Mouse (Mus musculus) right cerebral cortex, adult 2 months (tissue): ENCODE measurements around the gene Krtap19-2.
A peak's percentile ranks its signal among the peaks of the same experiment; 100 is the strongest.

ENCODE experiments used
- DNase-seq, 2 experiments: peaks; one replicate each; pipeline ENCODE4 v3.0.0; 2021 to 2022; ENCODE audit warnings: low spot score in 2 of 2

Krtap19-2 gene

GRCm38 (mm10) chr16:88874169-88874568 lies at the start of gene Krtap19-2:
Gene Krtap19-2, minus strand, starts transcription at chr16:88874269.
- no peak for DNase-seq

DNA sequence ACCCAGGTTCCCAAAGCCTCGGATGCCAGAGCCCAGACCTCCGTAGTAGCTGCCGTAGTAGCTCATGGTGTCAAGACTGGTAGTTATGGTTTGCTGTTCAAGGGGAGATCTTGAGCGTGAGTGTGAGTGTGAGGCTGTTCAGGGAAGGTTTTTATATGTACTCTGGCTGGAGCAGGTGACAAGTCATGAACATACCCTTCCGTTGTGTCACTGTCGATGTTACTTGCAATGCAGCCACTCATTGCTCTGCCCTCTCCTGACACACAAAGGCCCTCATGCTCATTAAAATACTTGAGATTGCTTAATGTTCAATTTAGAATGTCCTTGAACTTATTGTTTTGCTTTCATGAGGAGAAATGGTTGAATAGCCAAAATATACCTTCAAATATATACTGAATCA lies 22.3 kb upstream of the Krtap19-2 start, which contains the start of gene Krtap19-5:
Gene Krtap19-5 (minus strand): TSS at position 101 of the 400 bp plus-strand sequence.
- no peak for DNase-seq

DNA sequence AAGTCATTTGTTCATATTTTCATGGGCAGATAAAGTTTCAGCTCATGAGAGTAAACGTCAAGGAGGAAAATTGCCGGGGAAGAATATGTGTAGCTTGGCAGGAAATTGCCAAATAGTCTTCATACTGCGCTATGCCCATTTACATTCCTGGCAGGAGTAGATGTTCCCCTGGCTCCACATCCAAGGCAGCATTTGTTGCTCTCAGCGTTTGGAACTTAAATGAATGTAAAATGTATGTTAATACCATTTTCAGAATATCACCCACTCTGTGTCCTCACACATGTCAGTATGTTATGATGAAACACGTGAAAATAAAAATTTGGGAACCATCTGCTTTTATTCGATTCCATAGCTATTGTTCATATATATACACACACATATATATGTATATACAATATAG lies 12.8 kb upstream of the Krtap19-2 start:
- DNase-seq: no peak

DNA sequence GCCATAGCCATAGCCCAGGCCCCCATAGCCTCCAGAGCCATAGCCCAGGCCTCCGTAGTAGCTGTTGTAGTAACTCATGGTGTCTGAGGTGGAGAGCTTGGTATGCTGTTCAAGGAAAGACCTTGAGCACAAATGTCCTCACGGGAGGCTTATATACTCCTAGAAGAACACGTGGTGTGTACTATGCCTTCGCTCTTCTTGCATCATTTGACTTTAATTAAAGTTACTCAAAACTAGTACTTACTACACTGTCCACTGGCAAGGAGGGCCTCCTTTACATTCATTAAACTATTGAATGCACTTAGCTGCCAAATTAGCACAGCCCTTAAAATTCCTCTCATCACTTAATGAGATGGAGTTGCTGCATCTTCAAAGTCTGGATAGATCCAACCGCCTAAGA lies 10.9 kb upstream of the Krtap19-2 start, which contains the start of gene Krtap19-4:
Gene Krtap19-4 (minus strand): TSS at position 101 of the 400 bp plus-strand sequence.
- DNase-seq: no peak

- DNase-seq: no peak
These were observed 3.9 kb upstream of the Krtap19-2 start, which contains the start of gene Krtap19-3 for GRCm38 (mm10) chr16:88877938-88878337. Gene Krtap19-3, minus strand, starts transcription at chr16:88878038.

GRCm38 (mm10) chr16:88869311-88869710 lies 4.8 kb downstream of the Krtap19-2 start, which contains the start of gene Krtap19-1:
Gene Krtap19-1, minus strand, starts transcription at chr16:88869411.
- DNase-seq: no peak

DNA sequence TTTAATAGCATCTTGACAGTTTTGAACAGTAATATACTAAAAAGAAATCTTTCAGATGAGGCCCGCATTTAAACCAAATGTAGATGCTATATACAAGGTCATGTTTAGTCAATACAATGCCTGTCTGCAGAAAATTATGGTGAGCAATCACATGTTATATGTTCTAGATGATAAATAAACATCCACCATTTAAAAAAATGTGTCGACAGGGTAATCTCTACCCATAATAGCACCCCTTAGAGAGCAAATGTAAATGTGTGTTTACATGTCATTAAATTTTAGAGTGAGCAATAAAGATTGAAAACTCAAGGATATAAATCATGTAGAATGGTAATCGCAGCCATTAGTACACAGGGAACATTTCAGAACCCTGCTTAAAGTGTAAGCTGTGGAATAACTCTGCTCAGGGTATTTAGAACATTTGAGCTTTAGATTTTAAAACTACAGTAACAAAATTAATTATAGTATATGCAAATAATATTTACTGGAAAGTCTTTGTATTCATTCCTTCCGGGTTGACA lies 9.1 kb downstream of the Krtap19-2 start:
- no peak for DNase-seq

DNA sequence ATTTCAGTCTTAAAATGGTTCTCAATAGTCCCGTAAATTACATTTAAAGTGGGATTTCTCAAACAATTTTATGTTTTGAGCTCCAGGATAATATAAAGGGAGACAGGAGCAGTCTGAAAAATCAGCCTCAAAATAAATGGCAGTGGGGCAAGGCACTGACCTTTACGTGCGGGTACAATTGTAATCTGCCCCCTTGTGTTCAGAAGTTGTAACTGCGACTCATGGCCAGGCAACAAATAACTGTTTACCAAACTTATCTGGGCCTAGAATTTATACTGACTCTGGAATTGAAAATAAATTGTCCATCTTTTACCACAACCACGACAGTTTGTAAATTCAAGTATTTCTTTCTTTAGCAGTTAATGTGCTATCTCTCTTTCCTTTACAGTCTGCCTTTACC lies 22.6 kb downstream of the Krtap19-2 start:
- no peak for DNase-seq

- no peak for DNase-seq
These were observed 25.5 kb downstream of the Krtap19-2 start for GRCm38 (mm10) chr16:88848558-88848957.

GRCm38 (mm10) chr16:88847363-88847762 lies 26.7 kb downstream of the Krtap19-2 start:
- no peak for DNase-seq

DNA sequence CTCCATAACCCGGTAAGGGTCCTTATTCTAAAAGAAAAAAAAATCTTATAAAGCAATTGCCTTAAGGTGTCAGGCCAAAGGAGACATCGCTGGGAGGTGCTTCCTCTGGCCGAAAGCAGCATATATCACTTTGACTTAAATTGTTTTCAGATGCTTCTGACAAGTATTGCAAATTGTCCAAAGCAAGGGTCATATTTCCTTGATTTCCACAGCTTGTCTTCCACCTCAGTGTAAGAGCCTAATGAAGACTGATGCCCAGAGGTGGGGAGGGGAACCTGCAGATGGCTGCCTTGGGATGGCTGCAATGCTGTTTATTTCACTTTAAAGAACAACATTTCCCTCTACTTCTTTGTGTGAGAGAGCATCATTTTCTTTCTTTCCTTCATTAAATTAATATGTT lies 47.1 kb downstream of the Krtap19-2 start:
- DNase-seq: no peak

DNA sequence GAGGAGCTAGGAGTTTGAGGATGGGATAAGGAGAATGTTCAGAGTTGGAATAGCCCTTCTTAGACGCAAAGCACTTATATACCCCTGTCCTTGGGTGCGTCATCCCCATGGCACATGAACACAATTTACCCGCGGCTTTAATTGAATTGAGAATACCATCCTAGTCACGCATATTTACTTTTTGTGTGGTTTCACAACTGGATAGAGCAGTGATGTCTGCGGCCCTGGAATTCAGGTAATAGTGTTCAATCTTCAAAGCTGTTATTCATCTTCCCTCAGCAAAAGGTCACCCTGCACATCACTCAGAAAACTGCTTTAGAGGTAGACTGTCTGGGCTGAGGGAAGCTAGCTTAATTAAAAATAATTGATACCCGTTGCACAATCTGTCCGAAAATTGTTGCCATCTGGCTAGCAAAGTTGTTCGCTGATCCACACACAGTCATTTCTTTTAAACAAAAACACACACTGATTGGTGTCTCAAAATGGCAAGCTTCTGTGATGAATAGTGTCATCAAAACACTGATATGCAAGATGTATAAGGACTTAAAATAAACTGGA lies 47.9 kb downstream of the Krtap19-2 start, which contains the start of gene Krtap14:
Gene Krtap14 (minus strand): TSS at position 51 of the 558 bp plus-strand sequence.
- DNase-seq: no peak

DNA sequence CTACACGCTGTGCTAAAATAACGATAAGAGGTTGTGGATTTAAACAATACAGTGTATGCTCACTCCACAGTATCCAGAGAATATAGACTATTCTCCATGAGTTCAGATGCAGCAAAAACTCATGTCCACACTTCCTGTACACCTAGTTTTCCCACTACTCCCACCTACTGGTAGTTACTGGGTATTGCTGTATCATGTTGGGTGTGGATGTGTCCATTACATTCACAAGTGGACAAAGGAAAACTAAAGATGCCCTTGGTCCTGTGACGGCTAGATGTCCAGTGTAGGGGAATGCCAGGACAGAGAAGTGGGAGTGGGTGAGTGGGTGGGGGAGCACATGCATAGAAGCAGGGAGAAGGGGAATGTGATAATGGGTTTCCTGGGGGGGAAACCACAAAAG lies 50.3 kb downstream of the Krtap19-2 start:
- peak; percentile 6 to 19 for DNase-seq
